Mouse (Mus musculus) liver, embryonic 16.5 days (tissue): ENCODE data around the gene Gramd4. TPM values are rescaled to one million over a fixed set of nuclear protein-coding genes. Genes with fewer than 3 reads are reported as not detected.

Experiments used
- ATAC-seq: fragments of 200-750 bp; cut with Nextera tagmentation; 2 replicates; pipeline ENCODE4 v1.8.0; 2017; ENCODE audit warnings: low read depth, mild to moderate bottlenecking, moderate number of reproducible peaks, moderate library complexity
- H3K27ac ChIP-seq: fragments of 300-500 bp; sonication (generic); 2 replicates; pipeline ENCODE4 v1.5.1; 2014; ENCODE audit warnings: mild to moderate bottlenecking, low read length
- H3K27me3 ChIP-seq: fragments of 300-500 bp; sonication (generic); 2 replicates; pipeline ENCODE4 v1.6.1; 2014; ENCODE audit warnings: low read depth, low read length, mixed read lengths; ENCODE audit not compliant: control insufficient read depth, insufficient read depth
- H3K36me3 ChIP-seq: fragments of 300-500 bp; sonication (generic); 2 replicates; pipeline ENCODE4 v1.6.1; 2014; ENCODE audit warnings: mild to moderate bottlenecking; ENCODE audit not compliant: control insufficient read depth, insufficient read depth
- H3K4me1 ChIP-seq: fragments of 300-500 bp; sonication (generic); 2 replicates; pipeline ENCODE4 v1.6.1; 2014; ENCODE audit warnings: low read depth, low read length, mixed read lengths; ENCODE audit not compliant: control insufficient read depth
- H3K4me2 ChIP-seq: fragments of 300-500 bp; sonication (generic); 2 replicates; pipeline ENCODE4 v1.6.1; 2014; ENCODE audit warnings: low read depth, low read length, mixed read lengths
- H3K4me3 ChIP-seq: fragments of 300-500 bp; sonication (generic); 2 replicates; pipeline ENCODE4 v1.5.1; 2014; ENCODE audit warnings: low read depth, mild to moderate bottlenecking, low read length
- H3K9ac ChIP-seq: fragments of 300-500 bp; sonication (generic); 2 replicates; pipeline ENCODE4 v1.6.1; 2014; ENCODE audit warnings: low read depth, low read length
- H3K9me3 ChIP-seq: fragments of 300-500 bp; sonication (generic); replicated peaks from 2 replicates; pipeline ENCODE4 v1.6.1; 2016; ENCODE audit warnings: low read length; ENCODE audit not compliant: control insufficient read depth
- WGBS: fragments of 180-500 bp; shearing (Covaris S2); extraction: QIAGEN DNeasy Blood & Tissue Kit; methylation state at CpG from one replicate; pipeline ENCODE4 v1.1.7; 2014; ENCODE audit not compliant: insufficient replicate concordance; 5-methylcytosine and 5-hydroxymethylcytosine counted together
- polyA plus RNA-seq: library from polyadenylated mRNA; unstranded; fragments of >200 nt; fragmentation: Nextera tagmentation; extraction: Ambion mirVana; gene quantifications from 2 replicates; pipeline ENCODE4 v1.2.1, GENCODE M21; 2015

Gramd4 gene
- polyA plus RNA-seq, 1 experiment from 2014 or later = 3.4 TPM

DNA sequence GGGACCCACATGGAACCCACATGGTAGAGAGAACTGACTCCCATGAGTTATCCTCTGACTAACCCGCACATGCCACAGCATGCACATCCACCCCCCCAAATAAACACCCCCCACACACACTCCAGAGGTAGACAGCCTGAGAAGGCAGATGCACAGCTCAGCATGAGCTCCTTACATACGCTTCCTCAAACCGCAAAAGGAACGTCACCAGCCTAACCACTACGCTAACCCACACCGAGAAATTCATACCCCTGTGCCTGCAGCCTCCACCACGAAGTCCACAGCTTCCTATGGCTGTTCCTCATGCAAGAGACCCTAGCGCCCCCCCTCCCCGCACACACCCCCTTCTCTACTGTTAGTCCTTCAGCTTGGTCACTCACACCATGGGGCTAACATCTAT lies 35.5 kb upstream of the Gramd4 start:
- Histone ChIP-seq H3K4me2 (no peak overlapping the region), H3K36me3 (no peaks in the 10 kb centered on the region), H3K4me3 (no peak overlapping the region), H3K9me3 (no peaks in the 10 kb centered on the region), H3K27ac (no peak overlapping the region), H3K4me1 (no peaks in the 10 kb centered on the region), H3K9ac (no peak overlapping the region), H3K27me3 (no peaks in the 10 kb centered on the region; the same call in 1 of the 2 replicates)
- 23% methylated on average over 9 of the region's 9 CpGs for WGBS
- no peak for ATAC-seq

DNA sequence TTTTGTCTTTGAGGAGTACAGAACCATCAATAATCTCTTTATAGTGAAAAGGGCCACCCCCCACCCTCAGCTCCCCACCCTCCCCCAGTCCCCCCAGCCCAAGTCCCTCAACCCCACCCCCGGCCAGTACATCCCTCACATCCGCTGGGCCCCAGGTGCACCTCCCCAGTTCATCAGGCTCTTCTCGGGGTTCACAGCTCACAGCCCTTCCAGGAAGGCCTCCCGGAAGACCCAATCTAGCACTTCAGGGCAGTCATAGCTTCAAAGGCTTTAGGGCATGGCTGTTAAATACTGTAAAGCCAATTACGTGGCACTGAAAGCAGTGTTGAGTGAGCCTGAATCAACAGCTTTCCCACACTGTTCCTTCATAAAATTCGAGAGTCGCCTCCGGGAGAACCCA lies 29.6 kb upstream of the Gramd4 start:
- WGBS = 47% methylated on average over 8 of the region's 8 CpGs
- Histone ChIP-seq H3K4me3 (no peak overlapping the region), H3K27ac (no peak overlapping the region), H3K36me3 (no peaks in the 10 kb centered on the region), H3K4me1 (no peaks in the 10 kb centered on the region; the same call in 1 of the 2 replicates), H3K9ac (no peak overlapping the region), H3K27me3 (peaks cover 13% of the 10 kb centered on the region), H3K9me3 (no peaks in the 10 kb centered on the region; the same call in 1 of the 2 replicates), H3K4me2 (no peak overlapping the region)
- no peak for ATAC-seq

DNA sequence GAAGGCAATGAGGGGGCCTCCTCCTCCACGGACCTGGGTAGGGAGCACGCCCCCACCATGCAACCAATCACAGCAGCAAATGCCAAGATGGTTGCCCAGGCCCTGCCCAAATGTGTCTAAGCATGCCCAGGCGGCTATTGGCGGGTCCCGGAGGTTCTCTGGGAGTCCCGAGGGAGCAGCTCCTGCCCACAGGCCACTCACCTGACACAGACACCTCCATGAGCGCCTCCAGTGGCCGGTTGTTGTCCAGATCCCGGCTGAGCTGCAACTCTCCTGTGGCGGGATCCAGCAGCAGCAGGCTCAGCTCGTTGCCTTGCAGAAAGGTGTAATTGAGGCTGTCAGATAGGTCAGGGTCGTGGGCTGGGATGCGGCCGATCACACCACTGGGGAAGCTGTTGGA lies 27.5 kb upstream of the Gramd4 start:
- peaks cover 10% of the 10 kb centered on the region for H3K4me1 ChIP-seq
- H3K27me3 ChIP-seq = peaks cover 34% of the 10 kb centered on the region
- H3K4me2 ChIP-seq = no peak overlapping the region
- H3K9me3 ChIP-seq = no peaks in the 10 kb centered on the region; the same call in 1 of the 2 replicates
- no peaks in the 10 kb centered on the region for H3K36me3 ChIP-seq
- no peak overlapping the region for H3K4me3 ChIP-seq
- no peak overlapping the region for H3K27ac ChIP-seq
- H3K9ac ChIP-seq = no peak overlapping the region
- WGBS = 68% methylated on average over 14 of the region's 14 CpGs
- no peak for ATAC-seq

DNA sequence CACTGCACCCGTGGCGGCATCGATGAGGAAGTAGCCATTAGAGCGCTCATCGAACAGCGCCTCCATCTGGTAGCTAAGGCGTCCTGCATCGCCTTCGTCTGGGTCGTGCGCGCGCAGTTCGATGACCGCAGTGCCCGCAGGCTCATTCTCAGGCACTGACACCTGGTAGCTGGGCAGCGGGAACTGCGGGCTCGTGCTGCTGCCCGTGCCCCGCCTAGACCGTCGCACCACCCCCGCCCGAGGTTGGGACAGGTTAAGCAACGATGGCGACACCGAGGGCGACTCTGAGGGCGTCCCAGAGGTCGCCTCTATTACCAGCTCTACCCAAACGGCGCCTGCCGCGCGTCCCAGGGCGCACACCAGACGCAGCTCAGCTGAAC lies 24.7 kb upstream of the Gramd4 start:
- Histone ChIP-seq H3K27ac (no peak overlapping the region), H3K9me3 (no peaks in the 10 kb centered on the region; the same call in 1 of the 2 replicates), H3K4me3 (peak overlapping the region; percentile 49), H3K27me3 (peaks cover 37% of the 10 kb centered on the region), H3K9ac (no peak overlapping the region), H3K36me3 (no peaks in the 10 kb centered on the region), H3K4me2 (peak overlapping the region; percentile 64), H3K4me1 (peaks cover 10% of the 10 kb centered on the region)
- no peak for ATAC-seq
- WGBS = 3% methylated on average over 38 of the region's 38 CpGs

GRCm38 (mm10) chr15:86033191-86033841 lies 24.2 kb upstream of the Gramd4 start, which contains the start of gene Celsr1:
Celsr1 (minus strand) TSS chr15:86033777.
- H3K27ac ChIP-seq = no peak within 1 kb of the TSS
- peaks cover 37% of the 10 kb centered on the region for H3K27me3 ChIP-seq
- peaks cover 10% of the 10 kb centered on the region for H3K4me1 ChIP-seq
- no peak within 1 kb of the TSS for H3K9ac ChIP-seq
- peak within 1 kb of the TSS; percentile 49 for H3K4me3 ChIP-seq
- H3K9me3 ChIP-seq = no peaks in the 10 kb centered on the region; the same call in 1 of the 2 replicates
- peak within 1 kb of the TSS; percentile 64 for H3K4me2 ChIP-seq
- ATAC-seq = no peak
- 1% methylated on average over 79 of the region's 80 CpGs for WGBS
- no peaks in the 10 kb centered on the region for H3K36me3 ChIP-seq

- peaks cover 40% of the 10 kb centered on the region for H3K27me3 ChIP-seq
- ATAC-seq = 0 out of 2 replicates have a peak, but pooled peaks have one; percentile 22
- under 1% methylated on average over 44 of the region's 44 CpGs for WGBS
- peak overlapping the region; percentile 49 for H3K4me3 ChIP-seq
- no peak overlapping the region for H3K27ac ChIP-seq
- peaks cover 10% of the 10 kb centered on the region for H3K4me1 ChIP-seq
- no peaks in the 10 kb centered on the region for H3K36me3 ChIP-seq
- no peaks in the 10 kb centered on the region; the same call in 1 of the 2 replicates for H3K9me3 ChIP-seq
- no peak overlapping the region for H3K9ac ChIP-seq
- H3K4me2 ChIP-seq = peak overlapping the region; percentile 64
These were observed 23.4 kb upstream of the Gramd4 start for GRCm38 (mm10) chr15:86034021-86034523.

GRCm38 (mm10) chr15:86034781-86035360 lies 22.6 kb upstream of the Gramd4 start:
- Histone ChIP-seq H3K4me1 (peaks cover 10% of the 10 kb centered on the region), H3K4me3 (peak overlapping the region; percentile 49; the same call in 1 of the 2 replicates), H3K9ac (no peak overlapping the region), H3K9me3 (no peaks in the 10 kb centered on the region; the same call in 1 of the 2 replicates), H3K27me3 (peaks cover 46% of the 10 kb centered on the region), H3K36me3 (no peaks in the 10 kb centered on the region), H3K4me2 (no peak overlapping the region), H3K27ac (no peak overlapping the region)
- 11% methylated on average over 12 of the region's 12 CpGs for WGBS
- ATAC-seq = no peak

- WGBS = 47% methylated on average over 3 of the region's 3 CpGs
- Histone ChIP-seq H3K9ac (no peak overlapping the region), H3K27me3 (peaks cover 50% of the 10 kb centered on the region), H3K9me3 (no peaks in the 10 kb centered on the region; the same call in 1 of the 2 replicates), H3K4me2 (no peak overlapping the region), H3K27ac (no peak overlapping the region), H3K4me3 (no peak overlapping the region), H3K36me3 (no peaks in the 10 kb centered on the region), H3K4me1 (peaks cover 10% of the 10 kb centered on the region)
- ATAC-seq = no peak
These were observed 21.6 kb upstream of the Gramd4 start for GRCm38 (mm10) chr15:86035913-86036312.

GRCm38 (mm10) chr15:86038802-86039201 lies 18.7 kb upstream of the Gramd4 start:
- H3K4me3 ChIP-seq = no peak overlapping the region
- peaks cover 33% of the 10 kb centered on the region for H3K27me3 ChIP-seq
- no peak overlapping the region for H3K9ac ChIP-seq
- no peak overlapping the region for H3K4me2 ChIP-seq
- H3K36me3 ChIP-seq = no peaks in the 10 kb centered on the region
- H3K4me1 ChIP-seq = peaks cover 8% of the 10 kb centered on the region
- ATAC-seq = peak; percentile 59; the same call in 1 of the 2 replicates
- no peak overlapping the region for H3K27ac ChIP-seq
- 0% methylated on average over 2 of the region's 2 CpGs for WGBS
- H3K9me3 ChIP-seq = no peaks in the 10 kb centered on the region
